Mouse (Mus musculus): ENCODE data around the gene Reg3a.
"Not testable (repeated sequence)": the region's sequence is repeated elsewhere in the genome, so short reads cannot be mapped to it uniquely, and the experiment has no call there.

The Reg3a gene

GRCm38 (mm10) chr6:78380409-78380808 is at the start of gene Reg3a:
TSS of gene Reg3a (plus strand) at chr6:78380709.
- in situ Hi-C loops (cut with MboI, MseI) = no loop called here

DNA sequence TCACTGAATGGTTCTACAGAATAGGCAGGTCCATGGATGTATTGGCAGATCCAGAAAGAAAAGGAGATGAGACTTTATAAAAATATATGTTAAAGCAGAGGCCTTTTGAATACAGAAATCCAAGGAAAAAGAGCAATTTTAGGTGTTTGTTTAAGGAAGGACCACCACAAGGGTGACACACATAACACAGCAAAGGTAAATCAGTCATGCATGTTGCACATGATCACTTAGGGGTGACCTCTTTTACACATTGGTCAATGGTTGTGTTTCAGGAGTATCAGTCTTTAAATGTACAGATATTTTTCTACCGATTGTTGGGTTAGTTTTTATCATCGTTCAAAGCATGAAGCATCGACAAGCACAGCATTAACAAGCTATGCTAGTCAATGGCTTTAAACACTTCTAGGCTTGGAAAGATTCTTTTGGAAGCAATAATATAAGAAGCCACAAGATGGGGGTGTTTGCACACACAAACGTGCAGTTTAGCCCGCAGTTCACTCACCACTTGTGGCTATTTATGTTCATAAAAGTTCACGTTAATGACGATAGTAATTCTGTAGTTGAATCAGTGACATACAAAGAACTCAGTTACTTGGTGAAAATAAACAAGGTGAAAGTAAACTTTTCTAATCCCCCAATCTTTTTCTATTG is 48.5 kb upstream of the Reg3a start:
- in situ Hi-C loops (cut with MboI, MseI) = no loop called here

DNA sequence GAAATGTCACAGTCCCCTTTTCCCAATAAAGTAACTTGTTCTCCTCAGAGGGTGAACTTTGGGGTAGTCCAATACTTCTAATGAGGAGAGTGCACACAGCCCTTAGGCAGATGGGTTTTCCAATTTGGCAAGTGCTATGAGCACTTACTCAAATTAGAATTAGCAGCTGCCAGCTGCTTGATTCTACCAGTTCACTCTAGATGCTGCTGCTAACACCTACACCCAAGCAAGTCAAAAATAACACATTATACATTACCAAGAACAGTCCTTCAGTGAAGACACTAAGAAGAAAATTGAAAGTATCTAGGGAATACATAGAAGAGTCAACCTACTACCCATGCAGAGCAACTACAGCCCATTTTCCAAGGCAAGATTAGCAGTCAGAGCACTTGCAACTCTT is 40.2 kb upstream of the Reg3a start:
- in situ Hi-C loops (cut with MboI, MseI) = no loop called here

DNA sequence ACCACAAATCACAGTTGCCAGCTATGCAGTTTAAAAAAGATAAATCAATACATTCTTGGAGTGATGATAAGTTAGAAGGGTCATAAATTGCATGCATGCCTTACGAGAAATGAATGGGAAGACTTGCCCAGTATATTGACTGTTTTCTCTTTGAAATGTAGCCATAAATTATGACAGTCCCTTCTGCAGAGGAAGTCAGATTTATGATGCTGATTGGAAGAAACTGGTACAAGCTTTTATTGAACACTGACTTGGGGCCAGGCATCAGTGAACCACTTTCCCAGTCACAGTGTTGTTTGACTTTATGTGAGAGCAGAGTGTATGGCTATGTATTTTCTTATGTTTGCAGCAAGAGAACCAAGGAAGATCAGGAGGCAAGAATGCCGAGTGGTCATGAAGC is 38.8 kb upstream of the Reg3a start:
- in situ Hi-C loops (cut with MboI, MseI) = no loop called here

DNA sequence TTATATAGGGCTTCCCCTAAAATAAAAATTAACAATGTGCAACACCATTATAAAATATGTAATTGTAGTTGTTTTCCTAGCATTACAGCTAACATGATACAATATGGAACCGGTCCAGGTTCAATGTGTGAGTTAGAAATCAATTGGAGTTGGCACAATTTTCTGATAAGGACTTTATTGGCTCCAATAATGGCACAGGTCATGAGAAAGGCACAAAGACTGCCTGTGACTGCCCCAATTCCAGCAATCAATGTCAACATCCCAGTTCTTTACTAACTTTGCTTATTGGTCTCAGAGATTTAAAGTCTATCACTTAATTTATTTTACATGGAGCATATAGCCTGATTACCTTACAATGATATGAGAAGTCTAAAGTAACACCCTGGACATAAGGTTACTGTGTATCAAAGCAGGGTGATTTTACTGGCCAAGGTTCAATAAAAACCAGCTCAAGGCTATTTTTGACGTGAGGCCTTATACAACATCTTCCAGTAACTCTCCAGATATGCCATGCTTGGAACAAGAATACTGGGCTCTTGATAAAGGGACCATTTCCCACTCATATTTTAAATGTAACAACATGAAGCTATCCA is 18.4 kb upstream of the Reg3a start:
- in situ Hi-C loops (cut with MboI, MseI) = no loop called here

GRCm38 (mm10) chr6:78370357-78370756 is 10.2 kb upstream of the Reg3a start, which contains the start of gene Reg3b:
TSS of gene Reg3b (plus strand) at chr6:78370657.
- in situ Hi-C loops (cut with MboI, MseI) = no loop called here

GRCm38 (mm10) chr6:78378765-78379164 is 1.7 kb upstream of the Reg3a start, which contains the start of gene Reg3d:
TSS of gene Reg3d (minus strand) at chr6:78378865.
- in situ Hi-C loops (cut with MboI, MseI) = no loop called here

- in situ Hi-C loops (cut with MboI, MseI) = no loop called here
These were observed 5.1 kb downstream of the Reg3a start for GRCm38 (mm10) chr6:78385609-78386008.

DNA sequence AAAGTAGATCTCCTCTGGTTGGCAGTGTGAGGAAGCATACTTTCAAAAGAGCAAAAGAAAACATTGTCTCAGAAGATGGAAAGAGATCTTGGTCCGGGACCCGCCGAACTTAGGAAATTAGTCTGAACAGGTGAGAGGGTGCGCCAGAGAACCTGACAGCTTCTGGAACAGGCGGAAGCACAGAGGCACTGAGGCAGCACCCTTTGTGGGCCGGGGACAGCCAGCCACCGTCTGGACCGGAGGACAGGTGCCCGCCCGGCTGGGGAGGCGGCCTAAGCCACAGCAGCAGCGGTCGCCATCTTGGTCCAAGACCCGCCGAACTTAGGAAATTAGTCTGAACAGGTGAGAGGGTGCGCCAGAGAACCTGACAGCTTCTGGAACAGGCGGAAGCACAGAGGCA is 14.8 kb downstream of the Reg3a start, which contains the start of gene Reg2:
Gene Reg2, plus strand, starts transcription at position 301 of the 400 bp plus-strand sequence.
- in situ Hi-C loops (cut with MboI, MseI) = not testable (repeated sequence)

- in situ Hi-C loops (cut with MboI, MseI) = not testable (repeated sequence)
These were observed 41.9 kb downstream of the Reg3a start, which contains the start of gene Reg1 for GRCm38 (mm10) chr6:78422411-78422810. TSS of gene Reg1 (plus strand) at chr6:78422711.

GRCm38 (mm10) chr6:78425497-78425896 is 45.0 kb downstream of the Reg3a start:
- in situ Hi-C loops (cut with MboI, MseI) = no loop called here

Measured in T-helper 1 cell (primary cell).